Mouse (Mus musculus) MEL (cell line): ENCODE data around the gene Gm6993. TPM values are rescaled to one million over a fixed set of nuclear protein-coding genes. Genes with fewer than 3 reads are reported as not detected.

Source experiments
- DNase-seq: peaks from one replicate; pipeline ENCODE4 v3.0.0; 2011; ENCODE audit warnings: low read depth, low spot score
- H3K27ac ChIP-seq: 2 replicates; pipeline ENCODE4 v1.5.1; 2012; ENCODE audit warnings: low read depth, mild to moderate bottlenecking, control low read depth, low read length, moderate library complexity; ENCODE audit not compliant: control insufficient read depth
- H3K27me3 ChIP-seq, 2 experiments: fragments of 150-350 bp in 1 of 2; sonication (generic) in 1 of 2; 2 replicates each; pipeline ENCODE4 v1.6.1; 2012; ENCODE audit warnings: low read length in 2 of 2, mild to moderate bottlenecking in 2 of 2, improper control_type of control experiment in 1 of 2, moderate library complexity in 1 of 2; ENCODE audit not compliant: insufficient read depth in 2 of 2, control insufficient read depth in 1 of 2
- H3K36me3 ChIP-seq, 2 experiments: 2 replicates each; pipeline ENCODE4 v1.6.1; 2012 to 2014; ENCODE audit warnings: low read length in 2 of 2, improper control_type of control experiment in 1 of 2, inconsistent platforms in 1 of 2, mild to moderate bottlenecking in 1 of 2; ENCODE audit not compliant: insufficient read depth in 2 of 2, control insufficient read depth in 1 of 2
- H3K4me1 ChIP-seq, 2 experiments: fragments of 150-350 bp in 1 of 2; sonication (generic) in 1 of 2; 2 replicates each; pipeline ENCODE4 v1.6.1; 2012; ENCODE audit warnings: low read length in 2 of 2, improper control_type of control experiment in 1 of 2, mild to moderate bottlenecking in 1 of 2; ENCODE audit not compliant: insufficient read depth in 2 of 2, control insufficient read depth in 1 of 2
- H3K4me3 ChIP-seq, 2 experiments: fragments of 150-350 bp in 1 of 2; sonication (generic) in 1 of 2; 2 replicates each; pipeline ENCODE4 v1.5.1; 2012; ENCODE audit warnings: low read depth in 2 of 2, low read length in 2 of 2, mild to moderate bottlenecking in 2 of 2, moderate library complexity in 2 of 2, control low read depth in 1 of 2, improper control_type of control experiment in 1 of 2; ENCODE audit not compliant: control insufficient read depth in 1 of 2, insufficient read depth in 1 of 2
- H3K79me2 ChIP-seq: 2 replicates; pipeline ENCODE4 v1.6.1; 2012; ENCODE audit warnings: mild to moderate bottlenecking, low read length, moderate library complexity; ENCODE audit not compliant: control insufficient read depth, poor library complexity, insufficient read depth
- H3K9ac ChIP-seq: 2 replicates; pipeline ENCODE4 v1.6.1; 2012; ENCODE audit warnings: low read depth, mild to moderate bottlenecking, control low read depth, low read length, moderate library complexity; ENCODE audit not compliant: control insufficient read depth, poor library complexity, severe bottlenecking
- H3K9me3 ChIP-seq: fragments of 150-350 bp; sonication (generic); replicated peaks from 2 replicates; pipeline ENCODE4 v1.6.1; 2012; ENCODE audit warnings: mild to moderate bottlenecking, low read length, improper control_type of control experiment, moderate library complexity; ENCODE audit not compliant: insufficient read depth
- CTCF ChIP-seq, 3 experiments: IDR thresholded peaks in 2 of 3; conservative IDR thresholded peaks in 1 of 3; 2 replicates each; pipeline ENCODE4 v1.5.1; 2011 to 2012; ENCODE audit warnings: low read length in 3 of 3, low read depth in 2 of 3, mild to moderate bottlenecking in 2 of 3, improper control_type of control experiment in 1 of 3, inconsistent platforms in 1 of 3, mixed read lengths in 1 of 3, moderate library complexity in 1 of 3; ENCODE audit not compliant: control insufficient read depth in 1 of 3, insufficient read depth in 1 of 3, poor library complexity in 1 of 3, severe bottlenecking in 1 of 3
- ELF1 ChIP-seq: IDR thresholded peaks from 2 replicates; pipeline ENCODE4 v1.6.1; 2014; ENCODE audit warnings: low read depth, mild to moderate bottlenecking, inconsistent platforms, low read length, improper control_type of control experiment, moderate library complexity
- GABPA ChIP-seq: IDR thresholded peaks from 2 replicates; pipeline ENCODE4 v1.6.1; 2012; ENCODE audit warnings: low read depth, mild to moderate bottlenecking, inconsistent platforms, low read length, improper control_type of control experiment, moderate library complexity
- GATA1 ChIP-seq: IDR thresholded peaks from 2 replicates; pipeline ENCODE4 v1.6.1; 2011; ENCODE audit warnings: low read depth, low read length, improper control_type of control experiment
- JUND ChIP-seq: IDR thresholded peaks from 2 replicates; pipeline ENCODE4 v1.6.1; 2011; ENCODE audit warnings: low read depth, mild to moderate bottlenecking, improper control_type of control experiment, low read length
- KAT2A ChIP-seq: conservative IDR thresholded peaks from 2 replicates; pipeline ENCODE4 v1.6.1; 2012; ENCODE audit warnings: low read depth, low read length, improper control_type of control experiment, inconsistent platforms
- MAFK ChIP-seq: IDR thresholded peaks from 2 replicates; pipeline ENCODE4 v1.6.1; 2011; ENCODE audit warnings: low read depth, mild to moderate bottlenecking, low read length, improper control_type of control experiment, borderline replicate concordance
- MAX ChIP-seq: IDR thresholded peaks from 2 replicates; pipeline ENCODE4 v1.6.1; 2011; ENCODE audit warnings: low read length, improper control_type of control experiment
- MAZ ChIP-seq: IDR thresholded peaks from 2 replicates; pipeline ENCODE4 v1.6.1; 2012; ENCODE audit warnings: low read depth, mild to moderate bottlenecking, inconsistent platforms, low read length, improper control_type of control experiment
- MEF2A ChIP-seq: IDR thresholded peaks from 2 replicates; pipeline ENCODE4 v1.6.1; 2014; ENCODE audit warnings: low read depth, mild to moderate bottlenecking, inconsistent platforms, low read length, improper control_type of control experiment; ENCODE audit not compliant: poor library complexity, insufficient replicate concordance, severe bottlenecking; ENCODE audit errors: extremely low read depth
- MXI1 ChIP-seq: IDR thresholded peaks from 2 replicates; pipeline ENCODE4 v1.6.1; 2011; ENCODE audit warnings: mild to moderate bottlenecking, low read depth, low read length, improper control_type of control experiment
- NELFE ChIP-seq: IDR thresholded peaks from 2 replicates; pipeline ENCODE4 v1.6.1; 2011; ENCODE audit warnings: low read depth, low read length, improper control_type of control experiment
- POLR2A ChIP-seq, 2 experiments: IDR thresholded peaks; 2 replicates each; pipeline ENCODE4 v1.6.1; 2011 to 2012; ENCODE audit warnings: low read length in 2 of 2, mild to moderate bottlenecking in 2 of 2, control low read depth in 1 of 2, improper control_type of control experiment in 1 of 2, low read depth in 1 of 2, moderate library complexity in 1 of 2; ENCODE audit not compliant: control insufficient read depth in 1 of 2, insufficient read depth in 1 of 2, poor library complexity in 1 of 2
- POLR2AphosphoS5 ChIP-seq: IDR thresholded peaks from 2 replicates; pipeline ENCODE4 v1.6.1; 2012; ENCODE audit warnings: low read depth, borderline replicate concordance, mild to moderate bottlenecking, inconsistent platforms, low read length, moderate library complexity, mixed read lengths
- RAD21 ChIP-seq: IDR thresholded peaks from 2 replicates; pipeline ENCODE4 v1.6.1; 2011; ENCODE audit warnings: mild to moderate bottlenecking, low read depth, low read length, improper control_type of control experiment
- RCOR1 ChIP-seq: IDR thresholded peaks from 2 replicates; pipeline ENCODE4 v1.6.1; 2012; ENCODE audit warnings: low read depth, mild to moderate bottlenecking, inconsistent platforms, low read length, improper control_type of control experiment
- TAL1 ChIP-seq: IDR thresholded peaks from 2 replicates; pipeline ENCODE4 v1.6.1; 2012; ENCODE audit warnings: mild to moderate bottlenecking, inconsistent platforms, low read length, moderate library complexity, mixed read lengths
- TBP ChIP-seq: IDR thresholded peaks from 2 replicates; pipeline ENCODE4 v1.8.0; 2011; ENCODE audit warnings: low read depth, low read length, improper control_type of control experiment
- USF1 ChIP-seq: IDR thresholded peaks from 2 replicates; pipeline ENCODE4 v1.6.1; 2014; ENCODE audit warnings: low read depth, mild to moderate bottlenecking, inconsistent platforms, low read length, improper control_type of control experiment, moderate library complexity
- USF2 ChIP-seq, 2 experiments: IDR thresholded peaks; 2 replicates each; pipeline ENCODE4 v1.6.1; 2011 to 2012; ENCODE audit warnings: improper control_type of control experiment in 2 of 2, low read length in 2 of 2, borderline replicate concordance in 1 of 2, inconsistent platforms in 1 of 2, low read depth in 1 of 2, mild to moderate bottlenecking in 1 of 2; ENCODE audit not compliant: insufficient read depth in 1 of 2
- ZMIZ1 ChIP-seq: IDR thresholded peaks from 2 replicates; pipeline ENCODE4 v1.6.1; 2012; ENCODE audit warnings: low read depth, mild to moderate bottlenecking, inconsistent platforms, low read length, improper control_type of control experiment, moderate library complexity
- ZNF384 ChIP-seq: IDR thresholded peaks from 2 replicates; pipeline ENCODE4 v1.6.1; 2012; ENCODE audit warnings: low read depth, mild to moderate bottlenecking, inconsistent platforms, low read length, improper control_type of control experiment
- polyA plus RNA-seq, 2 experiments: library from polyadenylated mRNA; stranded (reverse) in 1 of 2; unstranded in 1 of 2; fragments of >175 nt in 1 of 2; fragments of >200 nt in 1 of 2; gene quantifications; 2 replicates each; pipeline versions ENCODE4 v1.2.1 to v1.2.4; 2012; ENCODE audit warnings: low replicate concordance in 2 of 2, low read depth in 1 of 2; ENCODE audit not compliant: insufficient read length in 2 of 2, insufficient read depth in 1 of 2, missing spikeins in 1 of 2
- total RNA-seq: library from RNA; depleted of rRNA; stranded (reverse); fragments of 300-350 nt; gene quantifications from 2 replicates; pipeline ENCODE4 v1.2.3, GENCODE M21; 2012

The Gm6993 gene
- total and polyA plus RNA-seq, 3 experiments = not detected

DNA sequence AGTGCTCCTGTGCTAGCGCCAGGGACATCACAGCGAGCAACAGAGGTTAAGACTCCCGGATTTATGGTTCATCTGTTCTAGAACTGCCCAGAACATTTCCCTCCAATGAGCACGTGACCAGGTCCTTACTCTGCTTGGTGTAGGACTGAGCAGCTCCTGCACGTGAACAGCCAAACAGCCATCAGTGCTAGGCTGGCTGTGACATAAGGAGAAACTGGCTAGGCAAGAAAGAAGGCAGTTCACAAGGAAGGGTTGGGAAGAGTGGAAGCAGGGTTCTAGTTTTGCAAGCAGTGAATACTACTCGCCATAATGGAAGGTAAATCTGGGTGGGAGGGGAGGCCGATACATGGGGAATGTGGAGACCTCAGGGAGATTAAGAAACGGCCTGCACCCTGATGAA, 14.4 kb downstream of the Gm6993 start:
- H3K9me3 ChIP-seq = no peaks in the 10 kb centered on the region
- no peaks in the 10 kb centered on the region for H3K79me2 ChIP-seq
- H3K9ac ChIP-seq = no peak overlapping the region
- no peak for DNase-seq
- no peak overlapping the region for H3K27ac ChIP-seq
- H3K4me1 ChIP-seq = no peaks in the 10 kb centered on the region
- no peaks in the 10 kb centered on the region for H3K36me3 ChIP-seq
- TF ChIP-seq ZMIZ1 = no peak
- no peak for TF ChIP-seq MEF2A
- TF ChIP-seq, all 39 proteins: peak for 0
- Histone ChIP-seq H3K4me3 (no peak overlapping the region), H3K27me3 (peaks cover 0 to 2% of the 10 kb centered on the region in 2 experiments; a peak in 1 of 4 replicates)

- no peaks in the 10 kb centered on the region for H3K9me3 ChIP-seq
- no peak overlapping the region for H3K27ac ChIP-seq
- no peaks in the 10 kb centered on the region for H3K4me1 ChIP-seq
- H3K27me3 ChIP-seq = peaks cover 0 to 2% of the 10 kb centered on the region in 2 experiments; a peak in 1 of 4 replicates
- DNase-seq = no peak
- TF ChIP-seq ZNF384 (no peak), MAFK (no peak), MXI1 (no peak)
- H3K4me3 ChIP-seq = no peak overlapping the region
- no peak overlapping the region for H3K9ac ChIP-seq
- H3K79me2 ChIP-seq = no peaks in the 10 kb centered on the region
- no peaks in the 10 kb centered on the region for H3K36me3 ChIP-seq
Observed at GRCm38 (mm10) chr12:31256121-31256903, 15.7 kb downstream of the Gm6993 start.

DNA sequence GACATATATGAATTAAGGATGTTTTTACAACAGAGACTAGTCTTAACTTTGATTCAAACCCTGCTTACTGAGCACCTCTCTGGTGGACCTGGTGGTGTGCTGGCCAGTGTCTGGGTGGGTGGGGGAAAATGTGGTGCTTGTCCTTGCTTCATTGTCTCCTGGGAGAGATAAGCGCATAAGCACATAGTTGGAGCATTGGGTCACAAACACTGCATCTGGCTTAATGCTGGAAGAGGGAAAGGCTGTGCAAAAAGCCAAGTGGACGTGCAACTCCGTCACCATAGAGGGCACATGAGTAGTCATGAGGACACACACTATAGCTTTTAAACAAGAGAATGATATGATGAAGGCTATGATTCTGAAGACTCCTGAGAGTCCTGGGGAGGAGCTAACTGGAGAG, 21.3 kb downstream of the Gm6993 start:
- no peak overlapping the region for H3K9ac ChIP-seq
- no peaks in the 10 kb centered on the region; a peak in 1 of 4 replicates for H3K27me3 ChIP-seq
- H3K9me3 ChIP-seq = no peaks in the 10 kb centered on the region
- no peak overlapping the region for H3K4me3 ChIP-seq
- H3K79me2 ChIP-seq = no peaks in the 10 kb centered on the region
- DNase-seq = no peak
- no peaks in the 10 kb centered on the region for H3K36me3 ChIP-seq
- no peaks in the 10 kb centered on the region for H3K4me1 ChIP-seq
- H3K27ac ChIP-seq = no peak overlapping the region
- TF ChIP-seq RAD21 (no peak), NELFE (no peak), POLR2A (IDR thresholded peaks at IDR 0.05; ENCODE audit: control insufficient read depth in 1 of 2, insufficient read depth in 1 of 2, low read depth in 1 of 2, low read length in 2 of 2, poor library complexity in 1 of 2) (no peak), KAT2A (no peak), USF2 (IDR thresholded peaks at IDR 0.05; ENCODE audit: borderline replicate concordance in 1 of 2, insufficient read depth in 1 of 2, low read depth in 1 of 2, low read length in 2 of 2) (no peak), CTCF (IDR thresholded peaks at IDR 0.05 in 2 of 3, conservative IDR thresholded peaks at IDR 0.05 in 1 of 3; ENCODE audit: control insufficient read depth in 1 of 3, insufficient read depth in 1 of 3, low read depth in 2 of 3, low read length in 3 of 3, poor library complexity in 1 of 3, severe bottlenecking in 1 of 3) (no peak), MAX (no peak), RCOR1 (no peak), MAZ (no peak), ZMIZ1 (no peak), POLR2AphosphoS5 (no peak), GABPA (no peak), JUND (no peak), TBP (no peak), USF1 (no peak), TAL1 (no peak), GATA1 (no peak), ELF1 (no peak)
- TF ChIP-seq, all 39 proteins: peak for 0
